Mouse (Mus musculus) heart, adult 18-20 months (tissue): ENCODE measurements around the gene Map3k21. TPM values are rescaled to one million over a fixed set of nuclear protein-coding genes. Genes with fewer than 3 reads are reported as not detected.

Experiments
- DNase-seq, 2 experiments: peaks; one replicate each; pipeline ENCODE4 v3.0.0; 2021 to 2022; ENCODE audit warnings: mixed read lengths in 1 of 2
- long read RNA-seq, 2 experiments: library from polyadenylated mRNA; stranded (forward); transcript quantifications; one replicate each; pipeline ENCODE4 v2.0.0; 2021
- total RNA-seq, 2 experiments: library from RNA; stranded (reverse); gene quantifications; 2 replicates each; pipeline ENCODE4 v1.2.3; 2021

Gene Map3k21
- total RNA-seq, result under 1 TPM; 0.67 to 0.89 TPM
- long read RNA-seq, experiment 1, result 0 reads
- long read RNA-seq, experiment 2, result 0 reads

GRCm38 (mm10) chr8:125910365-125911228, at the start of gene Map3k21:
Map3k21 (plus strand) TSS chr8:125910450.
- DNase-seq, result peak; percentile 19 to 20

GRCm38 (mm10) chr8:125866125-125866524, 44.1 kb upstream of the Map3k21 start:
- DNase-seq, result no peak

- DNase-seq, result no peak
Observed at GRCm38 (mm10) chr8:125868552-125868951, 41.7 kb upstream of the Map3k21 start.

- DNase-seq, result no peak
Observed at GRCm38 (mm10) chr8:125869739-125870138, 40.5 kb upstream of the Map3k21 start.

- no peak for DNase-seq
Observed at GRCm38 (mm10) chr8:125870179-125870702, 40.0 kb upstream of the Map3k21 start.

GRCm38 (mm10) chr8:125870821-125871321, 39.4 kb upstream of the Map3k21 start:
- peak; percentile 52 to 79 for DNase-seq

GRCm38 (mm10) chr8:125872501-125873249, 37.6 kb upstream of the Map3k21 start:
- DNase-seq, result peak in 1 of 2 experiments; percentile 13

- no peak for DNase-seq
Observed at GRCm38 (mm10) chr8:125873250-125873534, 37.1 kb upstream of the Map3k21 start.

GRCm38 (mm10) chr8:125880447-125880846, 29.8 kb upstream of the Map3k21 start:
- peak in 1 of 2 experiments; percentile 16 for DNase-seq

- DNase-seq, result no peak
Observed at GRCm38 (mm10) chr8:125887549-125887948, 22.7 kb upstream of the Map3k21 start.

GRCm38 (mm10) chr8:125889920-125890319, 20.3 kb upstream of the Map3k21 start:
- no peak for DNase-seq

- DNase-seq, result no peak
Observed at GRCm38 (mm10) chr8:125897388-125897787, 12.9 kb upstream of the Map3k21 start.

GRCm38 (mm10) chr8:125897868-125898788, 12.1 kb upstream of the Map3k21 start, which contains the start of gene Pcnx2:
Pcnx2 (minus strand) TSS chr8:125898317.
- DNase-seq, result no peak

- DNase-seq, result peak in 1 of 2 experiments; percentile 59
Observed at GRCm38 (mm10) chr8:125898899-125899298, 11.4 kb upstream of the Map3k21 start.

- no peak for DNase-seq
Observed at GRCm38 (mm10) chr8:125901167-125901566, 9.1 kb upstream of the Map3k21 start.

- no peak for DNase-seq
Observed at GRCm38 (mm10) chr8:125902521-125902920, 7.7 kb upstream of the Map3k21 start.

- no peak for DNase-seq
Observed at GRCm38 (mm10) chr8:125905341-125905740, 4.9 kb upstream of the Map3k21 start.

- DNase-seq, result no peak
Observed at GRCm38 (mm10) chr8:125907311-125907710, 2.9 kb upstream of the Map3k21 start.

- DNase-seq, result peak; percentile 26 to 29
Observed at GRCm38 (mm10) chr8:125909661-125910364, 437 bp upstream of the Map3k21 start.

- no peak for DNase-seq
Observed at GRCm38 (mm10) chr8:125911229-125911580, 955 bp downstream of the Map3k21 start.

- DNase-seq, result no peak
Observed at GRCm38 (mm10) chr8:125913206-125913605, 3.0 kb downstream of the Map3k21 start.
